Mouse (Mus musculus): ENCODE data around the gene Cyp2d40.
A peak's percentile ranks its signal among the peaks of the same experiment; 100 is the strongest.
"Not testable (repeated sequence)": the region's sequence is repeated elsewhere in the genome, so short reads cannot be mapped to it uniquely, and the experiment has no call there.

Gene Cyp2d40

GRCm38 (mm10) chr15:82763631-82764420, at the start of gene Cyp2d40:
Gene Cyp2d40, minus strand, starts transcription at chr15:82764183.
- no peak for DNase-seq (ENCODE audit: low spot score)

GRCm38 (mm10) chr15:82810556-82810955, 46.6 kb upstream of the Cyp2d40 start:
- DNase-seq (ENCODE audit: low spot score): peak; percentile 69

- peak; percentile 19 for DNase-seq (ENCODE audit: low spot score)
Measured at GRCm38 (mm10) chr15:82809511-82809910, 45.5 kb upstream of the Cyp2d40 start.

- DNase-seq (ENCODE audit: low spot score): no peak
Measured at GRCm38 (mm10) chr15:82806969-82807763, 43.2 kb upstream of the Cyp2d40 start.

GRCm38 (mm10) chr15:82804708-82805639, 41.0 kb upstream of the Cyp2d40 start:
- peak; percentile 68 for DNase-seq (ENCODE audit: low spot score)

GRCm38 (mm10) chr15:82795936-82796440, 32.0 kb upstream of the Cyp2d40 start:
- no peak for DNase-seq (ENCODE audit: low spot score)

GRCm38 (mm10) chr15:82794277-82794676, 30.3 kb upstream of the Cyp2d40 start, which contains the start of gene Cyp2d26:
Gene Cyp2d26, minus strand, starts transcription at chr15:82794294.
- DNase-seq (ENCODE audit: low spot score): no peak

- no peak for DNase-seq (ENCODE audit: low spot score)
Measured at GRCm38 (mm10) chr15:82793868-82794267, 29.9 kb upstream of the Cyp2d40 start.

- DNase-seq (ENCODE audit: low spot score): no peak
Measured at GRCm38 (mm10) chr15:82793454-82793853, 29.5 kb upstream of the Cyp2d40 start.

- DNase-seq (ENCODE audit: low spot score): no peak
Measured at GRCm38 (mm10) chr15:82792566-82792965, 28.6 kb upstream of the Cyp2d40 start.

GRCm38 (mm10) chr15:82784581-82784980, 20.6 kb upstream of the Cyp2d40 start:
- DNase-seq (ENCODE audit: low spot score): no peak

- no peak for DNase-seq (ENCODE audit: low spot score)
Measured at GRCm38 (mm10) chr15:82783800-82784199, 19.8 kb upstream of the Cyp2d40 start.

- DNase-seq (ENCODE audit: low spot score): not testable (repeated sequence)
Measured at GRCm38 (mm10) chr15:82777856-82778255, 13.9 kb upstream of the Cyp2d40 start.

- no peak for DNase-seq (ENCODE audit: low spot score)
Measured at GRCm38 (mm10) chr15:82765943-82766342, 2.0 kb upstream of the Cyp2d40 start.

GRCm38 (mm10) chr15:82764881-82765280, 898 bp upstream of the Cyp2d40 start:
- no peak for DNase-seq (ENCODE audit: low spot score)

GRCm38 (mm10) chr15:82748141-82748540, 15.8 kb downstream of the Cyp2d40 start:
- no peak for DNase-seq (ENCODE audit: low spot score)

GRCm38 (mm10) chr15:82747516-82747915, 16.5 kb downstream of the Cyp2d40 start:
- no peak for DNase-seq (ENCODE audit: low spot score)

- DNase-seq (ENCODE audit: low spot score): not testable (repeated sequence)
Measured at GRCm38 (mm10) chr15:82733331-82733925, 30.6 kb downstream of the Cyp2d40 start.

Measured in c-Kit-positive CD71-positive TER-119-positive erythroid progenitor cells, embryonic 14.5 days (primary cell).